Mouse (Mus musculus) limb, embryonic 12.5 days (tissue): Measurements from ENCODE around the gene Brd7. TPM values are rescaled to one million over a fixed set of nuclear protein-coding genes. Genes with fewer than 3 reads are reported as not detected.

Experiments used
- ATAC-seq: fragments of 200-750 bp; cut with Nextera tagmentation; 2 replicates; pipeline ENCODE4 v1.8.0; 2017; ENCODE audit warnings: low read depth, moderate TSS enrichment; ENCODE audit not compliant: insufficient number of reproducible peaks, insufficient read depth, low FRiP score, low TSS enrichment
- H3K27ac ChIP-seq: fragments of 300-500 bp; sonication (generic); 2 replicates; pipeline ENCODE4 v1.5.1; 2016; ENCODE audit warnings: mild to moderate bottlenecking, moderate library complexity
- H3K27me3 ChIP-seq: fragments of 300-500 bp; sonication (generic); 2 replicates; pipeline ENCODE4 v1.6.1; 2016; ENCODE audit warnings: mild to moderate bottlenecking, moderate library complexity
- H3K36me3 ChIP-seq: fragments of 300-500 bp; sonication (generic); 2 replicates; pipeline ENCODE4 v1.6.1; 2016; ENCODE audit warnings: mild to moderate bottlenecking, moderate library complexity
- H3K4me1 ChIP-seq: fragments of 300-500 bp; sonication (generic); replicated peaks from 2 replicates; pipeline ENCODE4 v1.6.1; 2016
- H3K4me2 ChIP-seq: fragments of 300-500 bp; sonication (generic); 2 replicates; pipeline ENCODE4 v1.6.1; 2016; ENCODE audit warnings: mild to moderate bottlenecking, moderate library complexity
- H3K4me3 ChIP-seq: fragments of 300-500 bp; sonication (generic); replicated peaks from 2 replicates; pipeline ENCODE4 v1.5.1; 2016; ENCODE audit warnings: mild to moderate bottlenecking
- H3K9ac ChIP-seq: fragments of 300-500 bp; sonication (generic); replicated peaks from 2 replicates; pipeline ENCODE4 v1.6.1; 2016; ENCODE audit warnings: mild to moderate bottlenecking, moderate library complexity
- H3K9me3 ChIP-seq: fragments of 300-500 bp; sonication (generic); 2 replicates; pipeline ENCODE4 v1.6.1; 2016; ENCODE audit warnings: mild to moderate bottlenecking, moderate library complexity
- WGBS: fragments of 180-500 bp; shearing (Covaris S2); methylation state at CpG from one replicate; pipeline ENCODE4 v1.1.7; 2016; 5-methylcytosine and 5-hydroxymethylcytosine counted together
- polyA plus RNA-seq: library from polyadenylated mRNA; unstranded; fragments of >200 nt; fragmentation: Nextera tagmentation; extraction: Ambion mirVana; gene quantifications from 2 replicates; pipeline ENCODE4 v1.2.1, GENCODE M21; 2016

The Brd7 gene
- polyA plus RNA-seq, 1 experiment from 2014 or later, result 96.8 TPM

DNA sequence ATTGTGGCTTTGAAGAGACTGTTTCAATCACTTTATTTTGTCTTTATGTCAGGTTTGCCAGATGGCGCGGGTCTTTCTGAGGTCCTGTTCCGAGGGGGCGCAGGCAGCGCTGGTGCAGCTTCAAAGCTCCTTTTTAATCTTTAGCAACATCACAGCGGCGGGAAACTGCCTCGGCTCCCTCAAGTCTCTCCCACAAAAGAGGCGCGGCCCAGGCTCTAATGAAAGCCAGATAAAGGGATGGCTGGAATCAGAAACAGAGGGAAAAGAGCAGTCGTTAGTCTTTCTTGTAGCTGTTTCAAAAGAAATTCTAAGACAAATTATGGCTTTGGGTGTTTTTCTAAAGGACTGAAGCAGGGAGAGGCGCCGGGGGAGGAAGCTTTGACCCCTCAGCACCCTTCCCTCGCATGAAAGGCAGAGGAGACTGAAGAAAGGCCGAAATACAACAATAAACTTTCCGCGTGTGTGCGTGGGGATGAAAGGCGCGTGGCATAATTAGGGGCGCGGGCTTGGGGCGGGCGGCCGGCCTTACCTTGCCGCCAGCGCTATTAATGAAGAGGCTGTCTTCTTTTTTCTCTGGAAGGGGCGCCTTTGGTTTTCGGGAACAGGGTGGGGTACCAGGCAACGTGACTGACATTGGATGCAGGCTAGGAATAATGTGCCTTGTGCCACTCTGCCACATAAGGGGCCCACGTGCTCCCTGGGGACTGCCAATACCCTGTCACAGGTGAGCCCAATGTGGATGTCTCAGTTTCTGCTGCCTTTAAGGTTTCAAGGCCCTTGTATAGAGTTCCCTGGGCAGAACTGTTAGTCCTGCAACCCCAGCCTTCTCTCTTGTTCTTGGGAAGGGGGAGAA is 20.5 kb upstream of the Brd7 start:
- Histone ChIP-seq H3K4me2 (peak overlapping the region; percentile 19), H3K36me3 (no peaks in the 10 kb centered on the region), H3K9ac (no peak overlapping the region; the same call in 1 of the 2 replicates), H3K27ac (peak overlapping the region; percentile 80), H3K4me3 (no peak overlapping the region), H3K9me3 (0 out of 2 replicates have a peak, but pooled peaks cover 7% of the 10 kb centered on the region), H3K4me1 (peaks cover 14% of the 10 kb centered on the region), H3K27me3 (peaks cover 11% of the 10 kb centered on the region; the same call in 1 of the 2 replicates)
- WGBS, result 32% methylated on average over 31 of the region's 31 CpGs
- no peak for ATAC-seq

DNA sequence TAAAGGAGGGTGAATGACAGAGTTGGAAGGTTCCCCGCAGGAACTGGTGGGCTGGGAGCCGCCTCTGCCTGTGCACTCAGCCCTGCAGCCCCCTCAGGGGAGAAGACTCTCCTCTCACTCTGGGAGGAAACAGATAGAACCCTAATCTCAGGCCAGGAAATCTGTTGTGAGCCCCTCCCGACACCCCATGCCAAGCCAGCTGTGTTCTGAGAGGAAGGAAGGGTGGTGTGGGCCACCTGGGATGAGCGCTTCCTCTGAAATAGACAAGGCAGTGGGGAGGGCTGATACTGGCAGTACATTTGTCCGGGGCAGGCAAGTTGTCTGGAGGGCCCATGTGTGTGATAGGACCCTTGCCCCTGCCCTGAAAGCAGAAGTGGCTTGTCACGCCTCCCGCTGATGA is 18.5 kb upstream of the Brd7 start:
- no peak for ATAC-seq
- H3K9ac ChIP-seq, result no peak overlapping the region
- H3K4me3 ChIP-seq, result no peak overlapping the region
- H3K4me2 ChIP-seq, result no peak overlapping the region
- peaks cover 11% of the 10 kb centered on the region; the same call in 1 of the 2 replicates for H3K27me3 ChIP-seq
- H3K4me1 ChIP-seq, result peaks cover 35% of the 10 kb centered on the region
- H3K9me3 ChIP-seq, result 0 out of 2 replicates have a peak, but pooled peaks cover 7% of the 10 kb centered on the region
- H3K36me3 ChIP-seq, result no peaks in the 10 kb centered on the region
- no peak overlapping the region for H3K27ac ChIP-seq
- WGBS, result 84% methylated on average over 7 of the region's 7 CpGs

DNA sequence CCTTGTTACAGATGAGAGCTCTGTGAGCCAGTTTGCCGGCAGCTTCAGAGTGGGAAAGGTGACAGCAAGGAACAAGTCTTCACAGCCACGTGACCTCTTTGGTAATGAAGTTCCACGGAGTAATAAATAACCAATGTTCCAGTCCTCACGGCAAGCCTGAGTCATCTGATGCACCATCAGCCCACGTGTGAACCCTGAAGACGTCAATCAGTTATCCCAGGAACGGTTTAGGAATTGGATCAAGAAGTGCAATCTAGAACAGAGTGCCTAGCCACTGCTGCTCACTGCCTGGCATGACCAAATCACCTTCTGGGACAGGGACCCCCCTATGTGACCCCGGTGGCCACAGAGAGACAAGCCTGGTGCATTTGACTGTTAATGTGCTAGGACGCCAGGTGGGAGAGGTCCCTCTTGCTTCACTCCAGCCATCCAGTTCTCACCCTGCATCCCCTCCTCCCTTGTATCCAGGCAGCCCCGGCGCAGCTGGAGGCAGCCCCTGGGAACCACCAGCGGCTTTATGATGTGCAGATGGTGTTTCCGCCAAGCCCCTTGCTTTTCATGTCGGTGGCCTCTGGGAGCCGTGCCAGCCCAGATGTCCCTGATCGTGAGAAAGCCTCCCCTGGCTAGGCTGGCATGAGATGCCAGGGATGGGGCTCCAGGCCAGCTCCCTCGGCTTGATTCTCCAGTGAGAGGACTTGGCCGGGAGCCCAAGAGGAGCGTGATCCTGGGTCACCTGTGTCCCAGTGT is 15.0 kb upstream of the Brd7 start:
- H3K27me3 ChIP-seq, result peaks cover 4% of the 10 kb centered on the region; the same call in 1 of the 2 replicates
- H3K4me1 ChIP-seq, result peaks cover 29% of the 10 kb centered on the region
- no peak for ATAC-seq
- 32% methylated on average over 19 of the region's 19 CpGs for WGBS
- H3K9ac ChIP-seq, result no peak overlapping the region
- no peak overlapping the region for H3K27ac ChIP-seq
- H3K9me3 ChIP-seq, result 0 out of 2 replicates have a peak, but pooled peaks cover 7% of the 10 kb centered on the region
- peak overlapping the region; percentile 15; the same call in 1 of the 2 replicates for H3K4me2 ChIP-seq
- no peak overlapping the region for H3K4me3 ChIP-seq
- H3K36me3 ChIP-seq, result no peaks in the 10 kb centered on the region

DNA sequence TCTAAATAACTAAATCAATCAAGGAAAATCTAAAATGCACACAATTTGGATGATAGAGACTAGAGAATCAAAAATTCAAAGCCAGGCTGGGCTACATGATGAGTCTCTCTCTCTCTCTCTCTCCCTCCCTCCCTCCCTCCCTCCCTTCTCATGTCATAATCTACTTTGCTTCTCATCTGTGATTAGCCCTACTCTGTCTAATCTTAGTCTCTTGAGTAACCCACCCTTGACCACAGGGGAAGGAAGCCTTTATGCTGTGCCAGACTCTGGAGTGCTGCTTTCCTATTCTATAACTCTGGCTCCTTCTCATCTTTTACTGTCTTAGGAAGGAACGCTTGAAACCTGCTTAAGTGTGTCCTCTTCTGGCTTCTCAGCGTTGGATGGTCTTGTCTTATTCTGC is 9.5 kb upstream of the Brd7 start:
- no peak overlapping the region for H3K9ac ChIP-seq
- H3K27me3 ChIP-seq, result no peaks in the 10 kb centered on the region; the same call in 1 of the 2 replicates
- H3K36me3 ChIP-seq, result no peaks in the 10 kb centered on the region
- peaks cover 25% of the 10 kb centered on the region for H3K4me1 ChIP-seq
- H3K9me3 ChIP-seq, result no peaks in the 10 kb centered on the region
- no peak overlapping the region for H3K4me2 ChIP-seq
- no peak overlapping the region for H3K4me3 ChIP-seq
- WGBS, result 90% methylated on average over 2 of the region's 2 CpGs
- no peak overlapping the region for H3K27ac ChIP-seq
- ATAC-seq, result no peak

DNA sequence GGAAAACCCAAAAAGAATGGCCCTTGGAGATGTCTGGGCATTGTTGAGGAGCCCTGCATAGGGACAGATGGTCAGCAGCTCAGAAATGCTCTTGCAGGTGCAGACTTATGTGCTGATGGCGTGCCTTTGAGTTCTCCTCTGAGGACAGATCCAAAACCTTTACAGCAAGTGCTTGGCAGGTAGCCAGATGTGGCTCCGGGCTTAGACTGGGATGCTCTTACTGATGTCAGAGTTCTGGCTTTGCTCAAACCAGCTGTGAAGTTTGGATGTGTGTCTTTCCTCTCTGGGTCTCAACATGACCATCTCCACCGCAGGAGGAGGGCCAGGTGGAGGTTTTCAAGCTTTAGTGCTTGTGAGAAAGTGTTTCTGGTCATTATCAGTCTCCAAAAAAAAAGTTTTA is 7.8 kb upstream of the Brd7 start:
- Histone ChIP-seq H3K9me3 (no peaks in the 10 kb centered on the region), H3K9ac (no peak overlapping the region), H3K4me3 (no peak overlapping the region), H3K4me2 (no peak overlapping the region), H3K4me1 (peaks cover 11% of the 10 kb centered on the region), H3K27ac (no peak overlapping the region; the same call in 1 of the 2 replicates), H3K36me3 (no peaks in the 10 kb centered on the region), H3K27me3 (no peaks in the 10 kb centered on the region)
- WGBS, result 50% methylated on average over 3 of the region's 3 CpGs
- ATAC-seq, result no peak

DNA sequence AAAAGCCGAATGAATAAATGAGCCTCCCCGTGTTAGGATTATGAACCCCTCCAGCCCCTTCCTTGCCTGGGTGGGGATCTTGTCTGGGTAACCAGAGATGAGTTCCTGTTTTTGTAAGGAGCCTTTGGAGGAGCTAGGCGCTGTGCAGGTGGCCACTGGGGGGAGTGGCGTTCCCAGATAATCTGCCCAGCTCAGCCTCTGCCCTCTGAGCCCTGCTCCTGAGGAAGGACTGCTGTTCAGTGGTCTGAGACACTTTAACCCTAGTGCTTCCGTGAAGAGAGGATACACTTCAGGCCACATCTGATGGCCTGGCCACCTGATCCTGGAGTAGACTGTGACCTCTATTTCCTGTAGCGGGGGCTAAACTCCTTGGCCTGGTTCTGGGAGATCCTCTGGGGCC is 7.2 kb upstream of the Brd7 start:
- H3K27ac ChIP-seq, result no peak overlapping the region; the same call in 1 of the 2 replicates
- H3K27me3 ChIP-seq, result no peaks in the 10 kb centered on the region
- no peaks in the 10 kb centered on the region for H3K36me3 ChIP-seq
- peaks cover 11% of the 10 kb centered on the region for H3K4me1 ChIP-seq
- no peak overlapping the region for H3K4me2 ChIP-seq
- no peak overlapping the region for H3K9ac ChIP-seq
- WGBS, result 19% methylated on average over 6 of the region's 6 CpGs
- 0 out of 2 replicates have a peak, but pooled peaks have one; percentile 3 for ATAC-seq
- H3K9me3 ChIP-seq, result no peaks in the 10 kb centered on the region
- no peak overlapping the region for H3K4me3 ChIP-seq

DNA sequence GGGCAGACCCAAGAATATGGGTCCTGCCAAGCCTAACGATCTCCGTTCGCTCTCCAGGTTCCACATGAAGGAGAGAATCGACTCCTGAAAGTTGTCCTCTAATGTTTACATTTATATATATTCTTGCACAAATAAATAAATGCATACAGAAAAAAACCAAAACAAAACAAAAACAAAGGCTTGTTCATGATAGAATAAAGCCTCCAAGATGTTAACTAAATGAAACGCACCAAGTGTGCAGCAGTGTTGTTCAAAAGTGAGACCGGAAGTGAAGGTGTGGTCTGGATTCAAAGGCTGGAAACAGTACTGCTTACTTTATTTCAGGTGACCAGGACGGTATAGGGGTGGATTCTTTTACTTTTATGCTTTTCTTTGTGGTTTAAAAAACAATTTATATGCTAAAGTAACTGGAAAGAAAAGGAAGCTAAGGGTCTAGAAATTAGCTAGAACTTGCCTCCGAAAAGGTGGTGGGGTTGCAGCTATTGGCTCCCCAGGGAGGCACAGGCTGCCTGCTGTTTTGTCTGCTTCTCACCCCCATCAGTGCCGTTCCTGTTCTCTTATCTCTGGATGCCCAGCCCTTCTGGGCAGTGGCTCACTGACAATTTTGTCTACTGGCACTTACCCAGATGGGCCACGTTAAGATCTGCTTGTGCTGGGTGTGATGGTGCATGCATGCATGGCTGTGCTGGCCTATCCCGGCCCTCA is 604 bp upstream of the Brd7 start:
- 39% methylated on average over 11 of the region's 11 CpGs for WGBS
- no peak for ATAC-seq
- Histone ChIP-seq H3K27me3 (no peaks in the 10 kb centered on the region), H3K4me2 (peak overlapping the region; percentile 89), H3K27ac (no peak overlapping the region), H3K9me3 (0 out of 2 replicates have a peak, but pooled peaks cover 6% of the 10 kb centered on the region), H3K4me1 (peaks cover 30% of the 10 kb centered on the region), H3K4me3 (peak overlapping the region; percentile 99), H3K36me3 (peaks cover 21% of the 10 kb centered on the region), H3K9ac (peak overlapping the region; percentile 96)

DNA sequence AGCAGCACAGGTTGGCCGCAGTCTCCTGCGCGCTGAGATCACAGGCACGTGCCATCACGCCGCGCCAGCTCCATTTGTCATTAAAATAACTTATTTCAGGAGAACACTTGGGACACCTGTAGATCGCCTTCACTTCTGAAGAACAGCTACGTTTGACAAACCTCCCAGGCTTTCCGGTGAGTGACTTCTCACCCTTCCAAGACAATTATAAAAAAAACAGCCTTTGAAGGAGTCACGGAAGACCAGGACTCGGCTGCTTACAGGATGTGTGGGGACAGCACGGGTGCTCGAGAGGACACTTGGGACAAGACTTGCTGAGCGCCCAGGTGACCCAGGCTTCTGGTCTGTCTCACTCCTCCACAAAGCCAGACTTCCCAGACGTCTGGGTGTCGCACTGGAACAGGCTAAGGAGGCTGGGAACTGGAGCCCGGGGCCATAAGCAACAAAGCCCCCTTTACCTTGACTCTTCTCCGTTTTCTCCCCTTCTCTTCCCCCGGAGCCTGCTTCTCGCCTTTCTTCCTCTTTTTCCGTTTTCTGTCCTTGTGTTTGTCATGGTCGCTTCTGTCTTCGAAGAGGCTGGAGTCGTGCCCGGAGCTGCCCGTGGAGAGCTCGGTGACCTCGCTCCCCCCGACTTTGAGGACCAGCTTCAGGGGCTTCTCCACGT is 818 bp downstream of the Brd7 start:
- peaks cover 30% of the 10 kb centered on the region for H3K4me1 ChIP-seq
- no peak for ATAC-seq
- H3K36me3 ChIP-seq, result peaks cover 35% of the 10 kb centered on the region
- peak overlapping the region; percentile 89 for H3K4me2 ChIP-seq
- 0 out of 2 replicates have a peak, but pooled peaks cover 6% of the 10 kb centered on the region for H3K9me3 ChIP-seq
- no peaks in the 10 kb centered on the region for H3K27me3 ChIP-seq
- H3K9ac ChIP-seq, result peak overlapping the region; percentile 96
- WGBS, result under 1% methylated on average over 31 of the region's 31 CpGs
- H3K27ac ChIP-seq, result peak overlapping the region; percentile 94
- H3K4me3 ChIP-seq, result peak overlapping the region; percentile 99

DNA sequence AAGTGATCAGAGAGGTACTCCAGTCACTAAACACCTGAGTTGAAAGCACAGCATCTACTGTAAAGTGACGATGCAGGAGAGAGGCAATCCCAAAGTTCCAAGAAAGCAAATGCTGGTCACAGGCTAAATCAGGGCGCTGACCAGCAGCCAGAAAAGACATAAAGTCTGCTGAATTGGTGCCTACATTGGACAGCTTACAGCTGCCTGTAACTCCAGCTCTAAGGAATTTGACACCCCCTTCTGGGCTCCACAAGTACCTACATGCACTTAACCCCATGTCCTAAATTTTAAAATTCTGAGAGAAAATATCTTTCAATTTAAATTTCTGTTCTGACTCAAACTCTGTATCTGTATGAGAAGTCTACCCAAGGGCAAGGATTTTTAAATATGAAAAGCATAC is 2.0 kb downstream of the Brd7 start:
- H3K9me3 ChIP-seq, result 0 out of 2 replicates have a peak, but pooled peaks cover 6% of the 10 kb centered on the region
- 85% methylated on average over 2 of the region's 2 CpGs for WGBS
- no peak overlapping the region for H3K9ac ChIP-seq
- H3K27ac ChIP-seq, result no peak overlapping the region
- peak overlapping the region; percentile 99 for H3K4me3 ChIP-seq
- peak overlapping the region; percentile 89 for H3K4me2 ChIP-seq
- no peak for ATAC-seq
- H3K4me1 ChIP-seq, result peaks cover 33% of the 10 kb centered on the region
- peaks cover 47% of the 10 kb centered on the region for H3K36me3 ChIP-seq
- H3K27me3 ChIP-seq, result no peaks in the 10 kb centered on the region

DNA sequence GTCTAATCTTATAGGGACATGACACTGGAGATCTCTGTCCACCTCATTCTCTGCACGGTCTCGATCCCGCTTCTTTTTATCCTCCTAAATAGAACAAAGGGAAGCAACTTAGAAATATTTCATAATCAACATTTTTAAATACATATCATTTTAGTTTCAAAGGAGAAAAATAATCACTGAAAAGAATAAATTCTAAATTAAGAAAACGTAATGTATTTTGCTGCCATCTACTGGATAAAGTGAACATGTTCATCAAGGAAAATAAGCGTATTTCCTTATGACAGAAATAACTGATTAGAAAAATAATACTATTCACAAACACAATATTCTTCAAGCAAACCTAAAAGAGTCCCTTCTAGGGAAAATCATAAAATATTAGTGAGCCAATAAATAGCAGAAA is 4.0 kb downstream of the Brd7 start:
- no peaks in the 10 kb centered on the region for H3K27me3 ChIP-seq
- no peak overlapping the region; the same call in 1 of the 2 replicates for H3K27ac ChIP-seq
- WGBS, result 88% methylated on average over 5 of the region's 5 CpGs
- ATAC-seq, result no peak
- peaks cover 67% of the 10 kb centered on the region for H3K36me3 ChIP-seq
- H3K4me1 ChIP-seq, result peaks cover 32% of the 10 kb centered on the region
- H3K4me2 ChIP-seq, result no peak overlapping the region
- no peak overlapping the region for H3K4me3 ChIP-seq
- H3K9ac ChIP-seq, result no peak overlapping the region
- H3K9me3 ChIP-seq, result 0 out of 2 replicates have a peak, but pooled peaks cover 6% of the 10 kb centered on the region
